Mouse (Mus musculus) forebrain, embryonic 10.5 days (tissue): ENCODE results near the gene Tor2a. TPM values are rescaled to one million over a fixed set of nuclear protein-coding genes. Genes with fewer than 3 reads are reported as not detected.

ENCODE experiments used
- DNase-seq: peaks from one replicate; pipeline ENCODE4 v3.0.0-alpha.2; 2017; ENCODE audit warnings: low spot score; ENCODE audit errors: extremely low spot score
- H3K27ac ChIP-seq: fragments of 300-500 bp; sonication (generic); 2 replicates; pipeline ENCODE4 v1.5.1; 2016; ENCODE audit warnings: mild to moderate bottlenecking
- H3K27me3 ChIP-seq: fragments of 300-500 bp; sonication (generic); 2 replicates; pipeline ENCODE4 v1.6.1; 2016; ENCODE audit warnings: mild to moderate bottlenecking; ENCODE audit not compliant: poor library complexity, severe bottlenecking
- H3K36me3 ChIP-seq: fragments of 300-500 bp; sonication (generic); replicated peaks from 2 replicates; pipeline ENCODE4 v1.6.1; 2016; ENCODE audit warnings: mild to moderate bottlenecking, moderate library complexity
- H3K4me1 ChIP-seq: fragments of 300-500 bp; sonication (generic); 2 replicates; pipeline ENCODE4 v1.6.1; 2016
- H3K4me3 ChIP-seq: fragments of 300-500 bp; sonication (generic); 2 replicates; pipeline ENCODE4 v1.5.1; 2016; ENCODE audit warnings: mild to moderate bottlenecking, moderate library complexity
- H3K9me3 ChIP-seq: fragments of 300-500 bp; sonication (generic); 2 replicates; pipeline ENCODE4 v1.6.1; 2016; ENCODE audit warnings: mild to moderate bottlenecking, moderate library complexity
- WGBS: fragments of 180-500 bp; shearing (Covaris S2); methylation state at CpG from one replicate; pipeline ENCODE4 v1.1.7; 2016; 5-methylcytosine and 5-hydroxymethylcytosine counted together
- polyA plus RNA-seq: library from polyadenylated mRNA; unstranded; fragments of >200 nt; fragmentation: Nextera tagmentation; extraction: Ambion mirVana; gene quantifications from 2 replicates; pipeline ENCODE4 v1.2.1, GENCODE M21; 2016

The Tor2a gene
- 54.0 and 54.9 TPM in 2 replicates for polyA plus RNA-seq

GRCm38 (mm10) chr2:32757056-32757845 lies at the start of gene Tor2a:
Tor2a (plus strand) TSS chr2:32757234.
- Histone ChIP-seq H3K27ac (peak within 1 kb of the TSS; percentile 91), H3K4me1 (peaks cover 24% of the 10 kb centered on the region), H3K4me3 (peak within 1 kb of the TSS; percentile 62), H3K9me3 (no peaks in the 10 kb centered on the region), H3K27me3 (peaks cover 11% of the 10 kb centered on the region), H3K36me3 (peaks cover 57% of the 10 kb centered on the region)
- peak; percentile 97 for DNase-seq
- WGBS = under 1% methylated on average over 66 of the region's 66 CpGs

DNA sequence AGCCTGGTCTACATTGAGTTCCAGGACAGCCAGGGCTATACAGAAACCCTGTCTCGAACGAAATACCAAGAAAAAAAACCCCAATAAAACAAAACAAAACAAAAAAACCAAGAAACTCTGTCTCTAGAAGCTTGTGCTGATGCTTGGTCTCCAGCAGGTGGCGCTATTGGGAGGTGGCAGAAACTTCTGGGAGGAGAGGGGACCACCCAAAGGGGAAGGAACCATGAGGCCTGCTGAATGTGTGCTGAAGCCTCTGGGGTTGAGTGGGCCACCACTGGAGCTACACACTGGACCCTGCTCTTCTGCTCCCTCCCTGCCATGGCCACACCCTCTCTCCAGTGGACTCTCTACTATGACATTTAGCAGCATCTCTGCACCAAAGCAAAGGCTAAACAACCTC lies 48.4 kb upstream of the Tor2a start:
- H3K36me3 ChIP-seq = peaks cover 79% of the 10 kb centered on the region
- H3K27me3 ChIP-seq = no peaks in the 10 kb centered on the region
- 53% methylated on average over 3 of the region's 3 CpGs for WGBS
- H3K4me1 ChIP-seq = peaks cover 31% of the 10 kb centered on the region
- no peak overlapping the region for H3K27ac ChIP-seq
- H3K9me3 ChIP-seq = no peaks in the 10 kb centered on the region
- no peak overlapping the region for H3K4me3 ChIP-seq
- DNase-seq = peak; percentile 75

DNA sequence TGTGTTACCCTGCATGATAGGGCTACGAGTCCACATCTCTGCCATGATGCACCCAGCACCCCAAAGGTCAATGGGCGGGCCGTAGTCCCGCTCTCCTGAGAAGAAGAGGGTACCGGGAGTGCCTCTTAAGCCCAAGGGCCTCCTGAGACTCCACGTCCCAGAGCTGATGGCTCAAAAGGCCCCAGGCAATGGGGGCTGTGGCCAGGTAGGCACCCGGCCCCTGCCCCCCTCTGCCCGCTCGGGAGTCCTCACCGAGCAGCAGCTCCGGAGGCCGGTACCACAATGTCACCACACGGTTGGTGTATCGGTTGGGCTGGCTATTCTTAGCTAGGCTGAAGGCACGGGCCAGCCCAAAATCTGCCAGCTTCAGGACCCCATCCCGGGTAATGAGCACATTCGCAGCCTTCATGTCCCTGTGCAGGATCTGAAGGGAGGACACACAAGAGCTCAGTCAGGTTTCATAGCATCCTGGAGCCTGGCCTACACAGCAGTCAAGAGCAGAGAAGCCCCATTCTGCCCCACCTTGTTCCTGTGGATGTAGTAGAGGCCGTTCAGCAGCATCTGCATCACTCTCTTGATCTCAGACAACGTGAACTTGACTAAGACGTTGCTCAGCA lies 47.4 kb upstream of the Tor2a start:
- peaks cover 69% of the 10 kb centered on the region for H3K36me3 ChIP-seq
- H3K27ac ChIP-seq = no peak overlapping the region
- H3K9me3 ChIP-seq = no peaks in the 10 kb centered on the region
- WGBS = 95% methylated on average over 20 of the region's 20 CpGs
- H3K27me3 ChIP-seq = no peaks in the 10 kb centered on the region
- DNase-seq = no peak
- peaks cover 41% of the 10 kb centered on the region for H3K4me1 ChIP-seq
- no peak overlapping the region; the same call in 1 of the 2 replicates for H3K4me3 ChIP-seq

GRCm38 (mm10) chr2:32710425-32710824 lies 46.6 kb upstream of the Tor2a start:
- Histone ChIP-seq H3K9me3 (no peaks in the 10 kb centered on the region), H3K27me3 (no peaks in the 10 kb centered on the region), H3K4me3 (no peak overlapping the region), H3K27ac (no peak overlapping the region), H3K4me1 (peaks cover 44% of the 10 kb centered on the region), H3K36me3 (peaks cover 61% of the 10 kb centered on the region)
- 90% methylated on average over 5 of the region's 5 CpGs for WGBS
- no peak for DNase-seq

- no peak for DNase-seq
- 30% methylated on average over 9 of the region's 9 CpGs for WGBS
- H3K4me3 ChIP-seq = peak overlapping the region; percentile 97
- H3K9me3 ChIP-seq = no peaks in the 10 kb centered on the region
- H3K27me3 ChIP-seq = no peaks in the 10 kb centered on the region
- peaks cover 44% of the 10 kb centered on the region for H3K4me1 ChIP-seq
- peak overlapping the region; percentile 98 for H3K27ac ChIP-seq
- H3K36me3 ChIP-seq = peaks cover 51% of the 10 kb centered on the region
Measured at GRCm38 (mm10) chr2:32711301-32712056, 45.6 kb upstream of the Tor2a start.

GRCm38 (mm10) chr2:32712108-32712551 lies 44.9 kb upstream of the Tor2a start:
- peaks cover 44% of the 10 kb centered on the region for H3K36me3 ChIP-seq
- H3K4me3 ChIP-seq = peak overlapping the region; percentile 97
- H3K4me1 ChIP-seq = peaks cover 44% of the 10 kb centered on the region
- peak overlapping the region; percentile 98 for H3K27ac ChIP-seq
- no peaks in the 10 kb centered on the region; the same call in 1 of the 2 replicates for H3K9me3 ChIP-seq
- DNase-seq = peak; percentile 68
- H3K27me3 ChIP-seq = no peaks in the 10 kb centered on the region
- WGBS = under 1% methylated on average over 41 of the region's 41 CpGs

GRCm38 (mm10) chr2:32712586-32712933 lies 44.5 kb upstream of the Tor2a start:
- Histone ChIP-seq H3K4me1 (peaks cover 44% of the 10 kb centered on the region), H3K27ac (peak overlapping the region; percentile 98), H3K9me3 (no peaks in the 10 kb centered on the region; the same call in 1 of the 2 replicates), H3K4me3 (peak overlapping the region; percentile 97), H3K36me3 (peaks cover 40% of the 10 kb centered on the region), H3K27me3 (no peaks in the 10 kb centered on the region)
- DNase-seq = peak; percentile 91
- under 1% methylated on average over 33 of the region's 44 CpGs for WGBS

DNA sequence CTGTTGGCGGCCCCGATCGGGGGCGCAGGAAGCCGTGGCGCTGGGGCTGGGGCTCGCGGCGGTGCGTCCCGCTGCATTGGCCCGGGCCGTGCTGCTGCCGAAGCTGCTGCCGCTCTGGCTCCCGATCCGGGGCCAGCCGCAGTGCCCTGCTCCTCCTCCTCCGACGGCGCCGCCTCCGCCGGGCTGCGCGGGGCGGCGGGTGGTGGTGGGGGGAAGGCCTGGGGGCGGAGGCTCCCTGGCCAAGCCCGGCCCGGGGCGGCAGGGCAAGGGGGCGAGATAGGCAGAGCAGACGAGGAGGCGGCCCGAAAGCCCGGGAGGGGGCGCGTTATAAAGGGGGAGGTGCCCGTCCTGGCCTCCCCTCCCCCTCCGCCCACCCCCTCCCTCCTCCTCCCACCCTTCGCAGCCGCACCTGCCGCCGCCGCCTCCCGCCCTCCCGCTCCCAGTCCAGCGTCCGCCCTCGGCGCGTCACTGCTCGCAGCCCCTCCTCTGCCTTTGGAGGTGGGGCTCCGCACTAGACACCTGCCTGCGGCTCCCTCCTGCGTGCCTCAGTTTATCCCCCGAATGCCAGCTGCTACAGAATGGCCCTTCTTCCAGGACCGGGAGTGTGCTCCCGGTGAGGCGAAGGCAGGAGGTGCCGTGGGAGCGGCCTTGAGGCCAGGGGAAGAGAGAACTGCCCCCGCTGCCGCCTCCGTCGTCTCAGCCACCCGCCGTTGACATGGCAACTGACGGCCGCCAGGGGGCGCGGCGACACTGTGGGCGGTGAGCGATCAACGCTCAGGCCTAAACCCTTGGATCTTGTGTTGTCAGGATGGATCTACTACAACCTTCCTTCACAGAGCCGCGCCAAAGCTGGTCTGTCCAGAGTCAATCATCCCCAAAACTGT lies 43.9 kb upstream of the Tor2a start, which contains the start of gene Cdk9:
Cdk9 (minus strand) TSS at position 143 of the 884 bp plus-strand sequence.
- DNase-seq = peak; percentile 94
- Histone ChIP-seq H3K4me3 (peak within 1 kb of the TSS; percentile 97), H3K27me3 (no peaks in the 10 kb centered on the region), H3K27ac (peak within 1 kb of the TSS; percentile 98), H3K9me3 (no peaks in the 10 kb centered on the region; the same call in 1 of the 2 replicates), H3K4me1 (peaks cover 44% of the 10 kb centered on the region), H3K36me3 (peaks cover 34% of the 10 kb centered on the region)
- WGBS = under 1% methylated on average over 62 of the region's 79 CpGs

GRCm38 (mm10) chr2:32714117-32714986 lies 42.7 kb upstream of the Tor2a start:
- Histone ChIP-seq H3K4me3 (peak overlapping the region; percentile 97), H3K27me3 (no peaks in the 10 kb centered on the region), H3K9me3 (no peaks in the 10 kb centered on the region; the same call in 1 of the 2 replicates), H3K27ac (peak overlapping the region; percentile 98), H3K36me3 (peaks cover 22% of the 10 kb centered on the region), H3K4me1 (peaks cover 47% of the 10 kb centered on the region)
- 73% methylated on average over 11 of the region's 11 CpGs for WGBS
- DNase-seq = no peak

DNA sequence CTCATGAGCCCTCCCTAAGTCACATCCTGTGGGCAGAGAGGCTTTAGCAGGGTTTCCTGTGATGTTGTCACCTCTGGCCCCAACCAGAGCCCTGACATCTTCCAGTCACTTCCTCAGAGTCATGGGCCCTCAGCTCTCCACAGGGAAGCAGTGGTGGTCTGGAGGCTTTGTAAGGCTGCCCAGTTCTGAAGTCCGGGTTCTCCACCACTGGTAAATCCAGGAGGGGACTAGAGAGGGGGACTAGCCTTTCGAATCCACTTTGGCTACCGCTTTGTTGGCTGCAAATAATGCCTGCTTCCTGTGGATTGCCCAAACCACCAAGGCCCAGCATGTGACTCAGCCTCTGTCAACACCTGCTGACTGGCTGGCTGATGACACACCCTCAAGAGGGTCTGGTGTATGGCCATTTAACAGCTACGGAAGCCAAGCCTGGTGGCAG lies 42.0 kb upstream of the Tor2a start:
- H3K27ac ChIP-seq = peak overlapping the region; percentile 98
- 71% methylated on average over 4 of the region's 4 CpGs for WGBS
- peaks cover 42% of the 10 kb centered on the region for H3K4me1 ChIP-seq
- no peak overlapping the region for H3K4me3 ChIP-seq
- peaks cover 16% of the 10 kb centered on the region for H3K36me3 ChIP-seq
- H3K27me3 ChIP-seq = no peaks in the 10 kb centered on the region
- no peak for DNase-seq
- no peaks in the 10 kb centered on the region; the same call in 1 of the 2 replicates for H3K9me3 ChIP-seq

- 49% methylated on average over 9 of the region's 9 CpGs for WGBS
- no peaks in the 10 kb centered on the region; the same call in 1 of the 2 replicates for H3K9me3 ChIP-seq
- no peaks in the 10 kb centered on the region for H3K36me3 ChIP-seq
- no peak for DNase-seq
- peak overlapping the region; percentile 56 for H3K27ac ChIP-seq
- no peak overlapping the region for H3K4me3 ChIP-seq
- H3K4me1 ChIP-seq = peaks cover 36% of the 10 kb centered on the region
- H3K27me3 ChIP-seq = no peaks in the 10 kb centered on the region
Measured at GRCm38 (mm10) chr2:32718761-32719160, 38.3 kb upstream of the Tor2a start.
